Mouse (Mus musculus) CD4-positive, CD25-positive, alpha-beta regulatory T cell, adult 4 months (primary cell): ENCODE results near the gene Abhd18. TPM values are rescaled to one million over a fixed set of nuclear protein-coding genes. Genes with fewer than 3 reads are reported as not detected.
"Not testable (repeated sequence)": the region's sequence is repeated elsewhere in the genome, so short reads cannot be mapped to it uniquely, and the experiment has no call there.

ENCODE experiments used
- ATAC-seq: one replicate; pipeline ENCODE4 v1.8.0; 2017
- polyA plus RNA-seq, 2 experiments: library from polyadenylated mRNA; unstranded; fragments of 100-300 nt; shearing (Covaris generic); gene quantifications; one replicate each; pipeline ENCODE4 v1.2.1; 2017

Abhd18 gene
- polyA plus RNA-seq: 10 to 100 TPM; 15.6 to 17.2 TPM

GRCm38 (mm10) chr3:40846957-40847017 lies at the start of gene Abhd18:
Gene Abhd18 (plus strand): TSS chr3:40846970.
- not testable (repeated sequence) for ATAC-seq

GRCm38 (mm10) chr3:40798054-40798453 lies 48.7 kb upstream of the Abhd18 start:
- no peak for ATAC-seq

- ATAC-seq: peak; percentile 33
Observed at GRCm38 (mm10) chr3:40798500-40798899, 48.3 kb upstream of the Abhd18 start.

GRCm38 (mm10) chr3:40799530-40800372 lies 47.0 kb upstream of the Abhd18 start, which contains the start of gene Plk4:
Gene Plk4 (plus strand): TSS chr3:40800019.
- peak; percentile 91 for ATAC-seq

GRCm38 (mm10) chr3:40800373-40800823 lies 46.4 kb upstream of the Abhd18 start:
- peak; percentile 32 for ATAC-seq

GRCm38 (mm10) chr3:40806871-40807270 lies 39.9 kb upstream of the Abhd18 start:
- no peak for ATAC-seq

- ATAC-seq: no peak
Observed at GRCm38 (mm10) chr3:40808686-40809085, 38.1 kb upstream of the Abhd18 start.

- no peak for ATAC-seq
Observed at GRCm38 (mm10) chr3:40809894-40810293, 36.9 kb upstream of the Abhd18 start.

- no peak for ATAC-seq
Observed at GRCm38 (mm10) chr3:40813275-40813674, 33.5 kb upstream of the Abhd18 start.

GRCm38 (mm10) chr3:40845521-40845920 lies 1.2 kb upstream of the Abhd18 start:
- not testable (repeated sequence) for ATAC-seq

GRCm38 (mm10) chr3:40846473-40846956 lies 255 bp upstream of the Abhd18 start, which contains the start of gene Mfsd8:
Gene Mfsd8 (minus strand): TSS chr3:40846886.
- ATAC-seq: peak; percentile 96

- ATAC-seq: peak; percentile 22
Observed at GRCm38 (mm10) chr3:40847018-40847417, 248 bp downstream of the Abhd18 start.

GRCm38 (mm10) chr3:40847936-40848335 lies 1.2 kb downstream of the Abhd18 start:
- not testable (repeated sequence) for ATAC-seq

GRCm38 (mm10) chr3:40853123-40853738 lies 6.5 kb downstream of the Abhd18 start:
- peak; percentile 72 for ATAC-seq

- ATAC-seq: peak; percentile 97
Observed at GRCm38 (mm10) chr3:40893816-40894258, 47.1 kb downstream of the Abhd18 start.

- ATAC-seq: peak; percentile 41
Observed at GRCm38 (mm10) chr3:40894336-40894735, 47.6 kb downstream of the Abhd18 start.

GRCm38 (mm10) chr3:40902443-40902842 lies 55.7 kb downstream of the Abhd18 start, which contains the start of gene 1700034I23Rik:
Gene 1700034I23Rik (minus strand): TSS chr3:40902543.
- not testable (repeated sequence) for ATAC-seq

- no peak for ATAC-seq
Observed at GRCm38 (mm10) chr3:40938189-40938588, 91.4 kb downstream of the Abhd18 start.

GRCm38 (mm10) chr3:40938592-40938991 lies 91.8 kb downstream of the Abhd18 start:
- no peak for ATAC-seq

- ATAC-seq: no peak
Observed at GRCm38 (mm10) chr3:40939019-40939418, 92.2 kb downstream of the Abhd18 start.

- ATAC-seq: peak; percentile 84
Observed at GRCm38 (mm10) chr3:40949170-40949902, 102.6 kb downstream of the Abhd18 start, which contains the start of gene Larp1b. Gene Larp1b (plus strand): TSS chr3:40949828.

- ATAC-seq: peak; percentile 10
Observed at GRCm38 (mm10) chr3:40949903-40950600, 103.3 kb downstream of the Abhd18 start.
